Mouse (Mus musculus): Measurements from ENCODE around the gene Syngr2. TPM values are rescaled to one million over a fixed set of nuclear protein-coding genes. Genes with fewer than 3 reads are reported as not detected.
"Not testable (repeated sequence)": the region's sequence is repeated elsewhere in the genome, so short reads cannot be mapped to it uniquely, and the experiment has no call there.

The Syngr2 gene
- polyA plus RNA-seq, 1 experiment from 2014 or later, result 15.0 TPM

GRCm38 (mm10) chr11:117782705-117783034, 26.8 kb upstream of the Syngr2 start:
- ATAC-seq, result no peak
- Histone ChIP-seq H3K4me1 (replicated peaks) (peaks cover 37% of the 10 kb centered on the region), H3K4me3 (replicated peaks) (peak overlapping the region; percentile 28), H3K27me3 (peaks cover 69% of the 10 kb centered on the region), H3K9ac (replicated peaks) (peak overlapping the region; percentile 58; the same call in 1 of the 2 replicates), H3K9me3 (no peaks in the 10 kb centered on the region), H3K27ac (no peak overlapping the region), H3K4me2 (replicated peaks) (peak overlapping the region; percentile 61), H3K36me3 (no peaks in the 10 kb centered on the region)
- WGBS, result 42% methylated on average over 9 of the region's 9 CpGs

GRCm38 (mm10) chr11:117783089-117783488, 26.4 kb upstream of the Syngr2 start:
- peaks cover 37% of the 10 kb centered on the region for H3K4me1 ChIP-seq (replicated peaks)
- no peaks in the 10 kb centered on the region for H3K36me3 ChIP-seq
- peak overlapping the region; percentile 28 for H3K4me3 ChIP-seq (replicated peaks)
- H3K27ac ChIP-seq, result no peak overlapping the region
- H3K27me3 ChIP-seq, result peaks cover 68% of the 10 kb centered on the region
- WGBS, result 4% methylated on average over 31 of the region's 31 CpGs
- H3K9me3 ChIP-seq, result no peaks in the 10 kb centered on the region
- H3K4me2 ChIP-seq (replicated peaks), result peak overlapping the region; percentile 61
- peak overlapping the region; percentile 58; the same call in 1 of the 2 replicates for H3K9ac ChIP-seq (replicated peaks)
- peak; percentile 51 for ATAC-seq

- Histone ChIP-seq H3K9ac (replicated peaks) (peak overlapping the region; percentile 58; the same call in 1 of the 2 replicates), H3K4me3 (replicated peaks) (no peak overlapping the region)
- WGBS, result 38% methylated on average over 10 of the region's 10 CpGs
Measured at GRCm38 (mm10) chr11:117783683-117784309, 25.7 kb upstream of the Syngr2 start.

GRCm38 (mm10) chr11:117786294-117786693, 23.2 kb upstream of the Syngr2 start:
- Histone ChIP-seq H3K4me1 (replicated peaks) (peaks cover 14% of the 10 kb centered on the region), H3K9ac (replicated peaks) (no peak overlapping the region; the same call in 1 of the 2 replicates), H3K9me3 (no peaks in the 10 kb centered on the region), H3K27ac (no peak overlapping the region), H3K4me3 (replicated peaks) (no peak overlapping the region), H3K4me2 (replicated peaks) (no peak overlapping the region), H3K36me3 (no peaks in the 10 kb centered on the region), H3K27me3 (peaks cover 52% of the 10 kb centered on the region)
- WGBS, result 5% methylated on average over 10 of the region's 10 CpGs
- ATAC-seq, result no peak

More at GRCm38 (mm10) chr11:117783683-117784309, 25.7 kb upstream of the Syngr2 start:
- peaks cover 37% of the 10 kb centered on the region for H3K4me1 ChIP-seq (replicated peaks)
- H3K27me3 ChIP-seq, result peaks cover 61% of the 10 kb centered on the region
- ATAC-seq, result no peak
- no peak overlapping the region for H3K27ac ChIP-seq
- H3K9me3 ChIP-seq, result no peaks in the 10 kb centered on the region
- H3K4me2 ChIP-seq (replicated peaks), result peak overlapping the region; percentile 61
- no peaks in the 10 kb centered on the region for H3K36me3 ChIP-seq

GRCm38 (mm10) chr11:117788481-117788880, 21.0 kb upstream of the Syngr2 start:
- H3K9ac ChIP-seq (replicated peaks); H3K27ac ChIP-seq; H3K4me2 ChIP-seq (replicated peaks); H3K9me3 ChIP-seq; H3K4me1 ChIP-seq (replicated peaks); H3K4me3 ChIP-seq (replicated peaks); H3K36me3 ChIP-seq; ATAC-seq: not testable (repeated sequence)
- 79% methylated on average over 7 of the region's 7 CpGs for WGBS
- H3K27me3 ChIP-seq, result peaks cover 51% of the 10 kb centered on the region

GRCm38 (mm10) chr11:117790286-117790685, 19.2 kb upstream of the Syngr2 start:
- Histone ChIP-seq H3K36me3 (no peaks in the 10 kb centered on the region), H3K4me1 (replicated peaks) (peaks cover 5% of the 10 kb centered on the region; the same call in 1 of the 2 replicates), H3K4me3 (replicated peaks) (no peak overlapping the region), H3K4me2 (replicated peaks) (no peak overlapping the region), H3K27ac (no peak overlapping the region), H3K9ac (replicated peaks) (no peak overlapping the region), H3K9me3 (no peaks in the 10 kb centered on the region), H3K27me3 (peaks cover 35% of the 10 kb centered on the region)
- 5% methylated on average over 14 of the region's 14 CpGs for WGBS
- ATAC-seq, result peak; percentile 34; the same call in 1 of the 2 replicates

- H3K27ac ChIP-seq, result no peak overlapping the region
- H3K9ac ChIP-seq (replicated peaks), result no peak overlapping the region
- H3K9me3 ChIP-seq, result no peaks in the 10 kb centered on the region
- no peaks in the 10 kb centered on the region for H3K36me3 ChIP-seq
- peak; percentile 15; the same call in 1 of the 2 replicates for ATAC-seq
- H3K27me3 ChIP-seq, result peaks cover 35% of the 10 kb centered on the region
- H3K4me1 ChIP-seq (replicated peaks), result peaks cover 5% of the 10 kb centered on the region; the same call in 1 of the 2 replicates
- H3K4me2 ChIP-seq (replicated peaks), result no peak overlapping the region
- WGBS, result 32% methylated on average over 23 of the region's 23 CpGs
- H3K4me3 ChIP-seq (replicated peaks), result no peak overlapping the region
Measured at GRCm38 (mm10) chr11:117790703-117791440, 18.6 kb upstream of the Syngr2 start.

- Histone ChIP-seq H3K9ac (replicated peaks) (no peak overlapping the region), H3K9me3 (no peaks in the 10 kb centered on the region), H3K4me1 (replicated peaks) (peaks cover 5% of the 10 kb centered on the region; the same call in 1 of the 2 replicates), H3K4me3 (replicated peaks) (no peak overlapping the region), H3K4me2 (replicated peaks) (no peak overlapping the region), H3K36me3 (no peaks in the 10 kb centered on the region), H3K27ac (no peak overlapping the region), H3K27me3 (peaks cover 35% of the 10 kb centered on the region)
- ATAC-seq, result no peak
- 90% methylated on average over 9 of the region's 9 CpGs for WGBS
Measured at GRCm38 (mm10) chr11:117791441-117791761, 18.1 kb upstream of the Syngr2 start.

- no peak for ATAC-seq
Measured at GRCm38 (mm10) chr11:117792281-117792888, 17.1 kb upstream of the Syngr2 start.

GRCm38 (mm10) chr11:117794035-117794551, 15.4 kb upstream of the Syngr2 start:
- H3K27me3 ChIP-seq, result peaks cover 35% of the 10 kb centered on the region
- ATAC-seq, result no peak
- no peak overlapping the region for H3K9ac ChIP-seq (replicated peaks)
- H3K4me3 ChIP-seq (replicated peaks), result no peak overlapping the region
- H3K4me1 ChIP-seq (replicated peaks), result peaks cover 5% of the 10 kb centered on the region; the same call in 1 of the 2 replicates
- no peak overlapping the region for H3K4me2 ChIP-seq (replicated peaks)
- 58% methylated on average over 4 of the region's 4 CpGs for WGBS
- H3K9me3 ChIP-seq, result no peaks in the 10 kb centered on the region
- H3K27ac ChIP-seq, result no peak overlapping the region
- H3K36me3 ChIP-seq, result no peaks in the 10 kb centered on the region

More at GRCm38 (mm10) chr11:117792281-117792888, 17.1 kb upstream of the Syngr2 start:
- H3K27ac ChIP-seq, result no peak overlapping the region
- H3K9ac ChIP-seq (replicated peaks), result 0 out of 2 replicates have a peak overlapping the region, but pooled peaks have one; percentile 28
- no peaks in the 10 kb centered on the region for H3K36me3 ChIP-seq
- H3K9me3 ChIP-seq, result no peaks in the 10 kb centered on the region
- peaks cover 5% of the 10 kb centered on the region; the same call in 1 of the 2 replicates for H3K4me1 ChIP-seq (replicated peaks)
- peak overlapping the region; percentile 9; the same call in 1 of the 2 replicates for H3K4me2 ChIP-seq (replicated peaks)
- H3K27me3 ChIP-seq, result peaks cover 35% of the 10 kb centered on the region
- WGBS, result 11% methylated on average over 22 of the region's 22 CpGs
- no peak overlapping the region for H3K4me3 ChIP-seq (replicated peaks)

- no peak for ATAC-seq
- H3K36me3 ChIP-seq, result no peaks in the 10 kb centered on the region
- no peak overlapping the region for H3K4me2 ChIP-seq (replicated peaks)
- no peaks in the 10 kb centered on the region for H3K9me3 ChIP-seq
- peaks cover 13% of the 10 kb centered on the region for H3K27me3 ChIP-seq
- 51% methylated on average over 5 of the region's 5 CpGs for WGBS
- H3K27ac ChIP-seq, result no peak overlapping the region
- peaks cover 5% of the 10 kb centered on the region; the same call in 1 of the 2 replicates for H3K4me1 ChIP-seq (replicated peaks)
- no peak overlapping the region for H3K9ac ChIP-seq (replicated peaks)
- no peak overlapping the region for H3K4me3 ChIP-seq (replicated peaks)
Measured at GRCm38 (mm10) chr11:117796954-117797353, 12.5 kb upstream of the Syngr2 start.
